Mouse (Mus musculus): ENCODE data around the gene Jtb. TPM values are rescaled to one million over a fixed set of nuclear protein-coding genes. Genes with fewer than 3 reads are reported as not detected.

The Jtb gene
- total and polyA plus RNA-seq, 3 experiments: 103 to 107 TPM; not detected in 1

- no peak for TF ChIP-seq MEF2A (IDR thresholded peaks at IDR 0.05; ENCODE audit: extremely low read depth, insufficient replicate concordance, low read depth, low read length, poor library complexity, severe bottlenecking)
- TF ChIP-seq TAL1 (IDR thresholded peaks at IDR 0.05; ENCODE audit: low read length): no peak
- TF ChIP-seq USF1 (IDR thresholded peaks at IDR 0.05; ENCODE audit: low read depth, low read length): peak; percentile 98
- TF ChIP-seq TBP (IDR thresholded peaks at IDR 0.05; ENCODE audit: low read depth, low read length): peak; percentile 89
- peak; percentile 77; the same call in 1 of the 2 replicates for TF ChIP-seq UBTF (IDR thresholded peaks at IDR 0.05; ENCODE audit: borderline replicate concordance, insufficient read depth, low read depth, low read length)
Observed at GRCm38 (mm10) chr3:90231507-90232333, at the start of gene Jtb (continued).

- H3K4me1 ChIP-seq (ENCODE audit: control insufficient read depth in 1 of 2, insufficient read depth in 2 of 2, low read length in 2 of 2): peaks cover 3 to 8% of the 10 kb centered on the region in 2 experiments
- no peak for DNase-seq (ENCODE audit: low read depth, low spot score)
- no peak for TF ChIP-seq HCFC1 (IDR thresholded peaks at IDR 0.05; ENCODE audit: low read depth, low read length)
- no peak for TF ChIP-seq RCOR1 (IDR thresholded peaks at IDR 0.05; ENCODE audit: low read depth, low read length)
- no peak for TF ChIP-seq POLR2AphosphoS5 (IDR thresholded peaks at IDR 0.05; ENCODE audit: borderline replicate concordance, low read depth, low read length)
- no peaks in the 10 kb centered on the region for H3K9me3 ChIP-seq (replicated peaks; ENCODE audit: insufficient read depth, low read length)
- H3K9ac ChIP-seq (ENCODE audit: control insufficient read depth, low read depth, low read length, poor library complexity, severe bottlenecking): no peak overlapping the region
- H3K36me3 ChIP-seq (ENCODE audit: control insufficient read depth in 1 of 2, insufficient read depth in 2 of 2, low read length in 2 of 2): peaks cover 0 to 7% of the 10 kb centered on the region in 2 experiments; a peak in 2 of 4 replicates
- H3K4me3 ChIP-seq (ENCODE audit: control insufficient read depth in 1 of 2, insufficient read depth in 1 of 2, low read depth in 2 of 2, low read length in 2 of 2): no peak overlapping the region
- H3K27me3 ChIP-seq (ENCODE audit: control insufficient read depth in 1 of 2, insufficient read depth in 2 of 2, low read length in 2 of 2): no peaks in the 10 kb centered on the region
- no peaks in the 10 kb centered on the region for H3K79me2 ChIP-seq (ENCODE audit: control insufficient read depth, insufficient read depth, low read length, poor library complexity)
- no peak overlapping the region for H3K27ac ChIP-seq (ENCODE audit: control insufficient read depth, low read depth, low read length)
Observed at GRCm38 (mm10) chr3:90183581-90183980, 47.8 kb upstream of the Jtb start.

DNA sequence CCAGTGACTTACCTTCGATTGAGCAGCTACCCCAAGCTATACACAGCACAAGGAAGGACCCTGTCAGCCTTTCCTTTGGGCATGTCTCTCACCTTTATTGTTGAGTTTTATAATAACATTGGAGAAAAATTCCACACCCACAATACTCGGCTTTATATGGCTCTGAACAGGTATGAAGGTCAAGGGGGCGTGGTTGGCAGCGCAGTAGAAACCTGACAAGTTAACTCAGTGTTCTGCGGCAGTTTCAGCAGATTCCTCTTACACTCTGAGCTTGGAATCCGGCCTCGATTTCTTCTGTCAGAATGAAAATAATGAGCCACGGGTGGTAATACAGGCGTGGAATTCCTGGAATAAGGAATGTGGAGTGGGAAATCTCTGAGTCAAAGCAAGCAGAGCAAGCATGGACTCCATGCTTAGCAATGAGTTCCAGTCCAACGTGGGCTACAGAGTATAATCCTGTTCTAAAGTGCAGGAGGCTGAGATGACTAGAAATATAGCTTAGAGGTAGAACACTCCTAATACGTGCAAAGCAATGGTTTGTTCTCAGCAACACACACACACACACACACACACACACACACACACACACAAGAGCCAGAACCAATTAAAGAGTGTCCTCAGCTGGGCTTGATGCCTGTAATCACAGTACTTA, 40.4 kb upstream of the Jtb start:
- Histone ChIP-seq H3K9me3 (replicated peaks; ENCODE audit: insufficient read depth, low read length) (no peaks in the 10 kb centered on the region), H3K4me3 (ENCODE audit: control insufficient read depth in 1 of 2, insufficient read depth in 1 of 2, low read depth in 2 of 2, low read length in 2 of 2) (no peak overlapping the region), H3K9ac (ENCODE audit: control insufficient read depth, low read depth, low read length, poor library complexity, severe bottlenecking) (no peak overlapping the region), H3K27ac (ENCODE audit: control insufficient read depth, low read depth, low read length) (no peak overlapping the region), H3K36me3 (ENCODE audit: control insufficient read depth in 1 of 2, insufficient read depth in 2 of 2, low read length in 2 of 2) (peaks cover 0 to 11% of the 10 kb centered on the region in 2 experiments; a peak in 2 of 4 replicates), H3K79me2 (ENCODE audit: control insufficient read depth, insufficient read depth, low read length, poor library complexity) (no peaks in the 10 kb centered on the region), H3K4me1 (ENCODE audit: control insufficient read depth in 1 of 2, insufficient read depth in 2 of 2, low read length in 2 of 2) (peaks cover 2 to 9% of the 10 kb centered on the region in 2 experiments; a peak in 2 of 4 replicates), H3K27me3 (ENCODE audit: control insufficient read depth in 1 of 2, insufficient read depth in 2 of 2, low read length in 2 of 2) (no peaks in the 10 kb centered on the region)
- no peak for TF ChIP-seq BHLHE40 (IDR thresholded peaks at IDR 0.05; ENCODE audit: borderline replicate concordance, low read depth, low read length)
- no peak for TF ChIP-seq KAT2A (conservative IDR thresholded peaks at IDR 0.05; ENCODE audit: low read depth, low read length)
- no peak for TF ChIP-seq EP300 (IDR thresholded peaks at IDR 0.05; ENCODE audit: low read depth in 1 of 2, low read length in 2 of 2)
- TF ChIP-seq GATA1 (IDR thresholded peaks at IDR 0.05; ENCODE audit: low read depth, low read length): no peak
- TF ChIP-seq MYC (IDR thresholded peaks at IDR 0.05; ENCODE audit: low read depth, low read length): no peak
- TF ChIP-seq MAFK (IDR thresholded peaks at IDR 0.05; ENCODE audit: borderline replicate concordance, low read depth, low read length): no peak
- no peak for TF ChIP-seq MAX (IDR thresholded peaks at IDR 0.05; ENCODE audit: low read length)
- no peak for TF ChIP-seq TCF12 (IDR thresholded peaks at IDR 0.05; ENCODE audit: low read depth, low read length)
- no peak for TF ChIP-seq NELFE (IDR thresholded peaks at IDR 0.05; ENCODE audit: low read depth, low read length)
- TF ChIP-seq CHD2 (IDR thresholded peaks at IDR 0.05; ENCODE audit: low read length): no peak
- no peak for TF ChIP-seq JUND (IDR thresholded peaks at IDR 0.05; ENCODE audit: low read depth, low read length)
- no peak for TF ChIP-seq ELF1 (IDR thresholded peaks at IDR 0.05; ENCODE audit: low read depth, low read length)
- TF ChIP-seq ZKSCAN1 (IDR thresholded peaks at IDR 0.05; ENCODE audit: low read depth, low read length): no peak
- no peak for TF ChIP-seq USF2 (IDR thresholded peaks at IDR 0.05; ENCODE audit: borderline replicate concordance in 1 of 2, insufficient read depth in 1 of 2, low read depth in 1 of 2, low read length in 2 of 2)
- TF ChIP-seq UBTF (IDR thresholded peaks at IDR 0.05; ENCODE audit: borderline replicate concordance, insufficient read depth, low read depth, low read length): no peak
- TF ChIP-seq MAZ (IDR thresholded peaks at IDR 0.05; ENCODE audit: low read depth, low read length): no peak
- TF ChIP-seq POLR2AphosphoS5 (IDR thresholded peaks at IDR 0.05; ENCODE audit: borderline replicate concordance, low read depth, low read length): no peak
- TF ChIP-seq ETS1 (IDR thresholded peaks at IDR 0.05; ENCODE audit: low read depth, low read length): no peak
- no peak for DNase-seq (ENCODE audit: low read depth, low spot score)
